Mouse (Mus musculus): ENCODE results near the gene Cntnap2.
"Not testable (repeated sequence)": the region's sequence is repeated elsewhere in the genome, so short reads cannot be mapped to it uniquely, and the experiment has no call there.

Gene Cntnap2

GRCm38 (mm10) chr6:47183850-47184249 is 2124.7 kb downstream of the Cntnap2 start:
- not testable (repeated sequence) for DNase-seq

GRCm38 (mm10) chr6:47188193-47188592 is 2129.0 kb downstream of the Cntnap2 start:
- DNase-seq, result peak; percentile 26

GRCm38 (mm10) chr6:47188596-47188995 is 2129.4 kb downstream of the Cntnap2 start:
- not testable (repeated sequence) for DNase-seq

- DNase-seq, result no peak
Observed at GRCm38 (mm10) chr6:47190282-47190681, 2131.1 kb downstream of the Cntnap2 start.

- DNase-seq, result peak; percentile 54
Observed at GRCm38 (mm10) chr6:47191277-47191800, 2132.2 kb downstream of the Cntnap2 start.

GRCm38 (mm10) chr6:47191940-47192339 is 2132.8 kb downstream of the Cntnap2 start:
- DNase-seq, result no peak

- no peak for DNase-seq
Observed at GRCm38 (mm10) chr6:47192478-47192877, 2133.3 kb downstream of the Cntnap2 start.

- DNase-seq, result no peak
Observed at GRCm38 (mm10) chr6:47197570-47197969, 2138.4 kb downstream of the Cntnap2 start.

GRCm38 (mm10) chr6:47200671-47201070 is 2141.5 kb downstream of the Cntnap2 start:
- no peak for DNase-seq

GRCm38 (mm10) chr6:47208031-47208430 is 2148.9 kb downstream of the Cntnap2 start:
- DNase-seq, result no peak

GRCm38 (mm10) chr6:47214731-47215130 is 2155.6 kb downstream of the Cntnap2 start:
- DNase-seq, result no peak

- DNase-seq, result not testable (repeated sequence)
Observed at GRCm38 (mm10) chr6:47223578-47223977, 2164.4 kb downstream of the Cntnap2 start.

- not testable (repeated sequence) for DNase-seq
Observed at GRCm38 (mm10) chr6:47225391-47225790, 2166.2 kb downstream of the Cntnap2 start.

- DNase-seq, result no peak
Observed at GRCm38 (mm10) chr6:47227601-47228000, 2168.4 kb downstream of the Cntnap2 start.

- no peak for DNase-seq
Observed at GRCm38 (mm10) chr6:47228676-47229317, 2169.6 kb downstream of the Cntnap2 start.

- no peak for DNase-seq
Observed at GRCm38 (mm10) chr6:47231513-47231912, 2172.4 kb downstream of the Cntnap2 start.

GRCm38 (mm10) chr6:47239376-47239921 is 2180.3 kb downstream of the Cntnap2 start:
- no peak for DNase-seq

- no peak for DNase-seq
Observed at GRCm38 (mm10) chr6:47241379-47241778, 2182.2 kb downstream of the Cntnap2 start.

- peak; percentile 66 for DNase-seq
Observed at GRCm38 (mm10) chr6:47243863-47244606, 2184.9 kb downstream of the Cntnap2 start.

- no peak for DNase-seq
Observed at GRCm38 (mm10) chr6:47244642-47245041, 2185.5 kb downstream of the Cntnap2 start.

- no peak for DNase-seq
Observed at GRCm38 (mm10) chr6:47255270-47255669, 2196.1 kb downstream of the Cntnap2 start.

GRCm38 (mm10) chr6:47256227-47256887 is 2197.2 kb downstream of the Cntnap2 start:
- no peak for DNase-seq

GRCm38 (mm10) chr6:47256918-47257506 is 2197.9 kb downstream of the Cntnap2 start:
- no peak for DNase-seq

All from kidney, postnatal 14 days (tissue).